Mouse (Mus musculus): ENCODE measurements at regions not wholly inside any gene's neighbourhood (a gene's known extent, or its start where the extent isn't known, plus 50 kb on each side); places are given as distances from the start of the nearest gene placed in this dataset.

DNA sequence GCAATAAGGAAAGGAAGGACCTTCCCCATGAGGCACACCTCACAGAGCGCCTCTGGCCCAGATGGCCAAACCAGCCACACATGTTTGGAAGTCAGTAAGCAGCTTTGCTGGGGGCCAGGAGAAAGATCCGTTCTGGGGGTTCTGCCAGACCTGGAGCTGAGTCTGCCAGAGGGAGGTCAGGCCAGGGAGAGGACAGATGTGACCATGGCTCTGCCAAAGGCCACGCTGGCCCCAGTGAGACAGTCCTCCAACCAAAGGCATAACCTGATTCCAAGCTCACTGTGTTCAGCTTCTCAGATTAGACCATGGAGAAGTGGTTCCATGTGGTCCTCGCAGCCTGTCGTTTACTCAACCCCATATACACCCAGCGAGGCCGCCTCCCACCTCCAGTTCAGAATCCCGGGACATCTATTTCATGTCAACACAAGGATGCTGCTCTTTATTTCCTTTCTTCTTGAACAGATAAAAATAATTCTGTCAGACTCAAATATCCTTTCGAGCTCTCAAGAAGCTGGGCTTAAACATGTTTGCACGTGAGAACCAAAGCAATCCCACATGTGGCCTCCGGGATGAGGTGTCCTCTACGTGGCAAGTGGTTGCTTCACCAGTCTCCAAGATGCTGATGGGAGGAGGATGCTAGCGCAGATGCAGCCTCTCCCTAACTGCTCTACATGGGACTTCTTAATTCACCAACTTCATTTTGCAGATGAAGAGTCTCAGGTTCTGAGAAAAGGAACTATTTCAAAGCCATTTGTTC is 130.1 kb upstream of the Usp24 start:
- no peak for DNase-seq

DNA sequence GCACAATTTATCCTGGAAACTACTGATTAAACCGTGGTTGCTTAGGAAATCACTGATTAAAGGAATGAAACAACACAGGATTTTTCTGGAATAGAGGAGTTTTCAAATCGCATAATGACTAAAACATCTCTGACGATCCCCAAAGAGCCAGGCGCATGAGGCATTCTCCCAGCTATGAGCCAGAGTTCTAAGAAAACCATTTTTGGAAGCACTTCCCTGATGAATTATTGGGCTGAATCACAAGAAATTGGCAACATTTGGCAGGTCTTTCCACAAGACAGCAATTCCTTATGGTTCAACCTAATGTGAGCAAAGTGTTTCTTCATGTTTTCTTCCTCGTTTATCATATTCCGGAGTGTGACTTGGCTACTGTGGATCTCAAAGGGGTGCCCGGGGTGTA is 129.3 kb upstream of the Usp24 start:
- no peak for DNase-seq

DNA sequence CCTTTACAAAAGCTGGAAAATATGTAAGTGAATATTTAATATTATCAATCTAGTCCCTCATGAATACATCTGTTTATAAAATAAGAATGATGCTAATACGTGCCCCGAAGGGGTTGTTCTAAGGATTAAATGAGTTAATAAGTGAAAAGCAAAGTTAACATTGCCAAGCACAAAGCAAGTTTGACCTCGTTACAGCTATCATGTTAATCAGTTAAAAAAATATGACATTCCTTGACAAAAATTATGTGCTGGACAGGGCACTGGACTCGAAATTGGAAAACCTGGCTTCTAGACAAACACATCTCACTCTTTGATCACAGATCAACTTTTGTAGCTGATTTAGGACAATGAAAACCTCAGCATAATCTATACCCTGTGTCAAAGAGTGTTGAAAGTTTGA is 125.8 kb upstream of the Usp24 start:
- no peak for DNase-seq

DNA sequence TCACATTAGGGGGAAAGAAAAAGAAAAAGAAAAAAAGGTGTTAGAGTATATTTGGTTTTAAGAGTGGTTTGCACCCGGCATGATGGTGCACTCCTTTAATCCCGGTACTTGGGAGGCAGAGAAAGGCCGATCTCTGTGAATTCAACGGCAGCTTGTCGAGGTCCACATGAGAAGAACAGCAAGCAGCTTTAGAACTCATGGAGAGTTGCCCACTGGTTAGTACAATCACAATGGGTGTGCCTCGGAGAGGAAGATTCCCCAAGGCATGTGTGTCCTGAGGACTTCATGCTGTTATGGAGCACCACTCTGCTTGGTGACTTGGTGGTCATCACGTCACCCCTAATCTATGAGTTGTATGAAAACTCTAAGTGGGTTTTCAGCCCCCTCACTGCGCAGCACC is 124.7 kb upstream of the Usp24 start:
- DNase-seq, result no peak

DNA sequence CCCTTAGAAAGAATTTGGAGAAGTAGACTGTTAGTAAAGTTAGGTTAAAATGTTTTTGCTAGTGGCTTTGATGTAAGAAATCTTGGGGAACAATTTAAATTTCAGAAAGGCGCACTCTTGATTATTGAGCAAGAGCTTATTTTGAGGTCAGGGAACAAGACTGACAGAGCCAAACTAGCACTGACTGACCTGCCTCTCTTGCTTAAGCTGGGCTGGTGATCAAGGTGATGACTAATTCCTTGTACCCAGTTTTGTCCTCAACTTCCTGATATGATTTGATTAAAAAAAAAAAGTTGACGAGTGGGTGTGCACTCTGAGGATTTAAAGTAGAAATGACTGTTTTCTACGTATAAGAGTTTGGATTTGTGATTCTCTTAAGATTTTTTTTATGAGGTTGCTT is 124.2 kb upstream of the Usp24 start:
- DNase-seq, result no peak

DNA sequence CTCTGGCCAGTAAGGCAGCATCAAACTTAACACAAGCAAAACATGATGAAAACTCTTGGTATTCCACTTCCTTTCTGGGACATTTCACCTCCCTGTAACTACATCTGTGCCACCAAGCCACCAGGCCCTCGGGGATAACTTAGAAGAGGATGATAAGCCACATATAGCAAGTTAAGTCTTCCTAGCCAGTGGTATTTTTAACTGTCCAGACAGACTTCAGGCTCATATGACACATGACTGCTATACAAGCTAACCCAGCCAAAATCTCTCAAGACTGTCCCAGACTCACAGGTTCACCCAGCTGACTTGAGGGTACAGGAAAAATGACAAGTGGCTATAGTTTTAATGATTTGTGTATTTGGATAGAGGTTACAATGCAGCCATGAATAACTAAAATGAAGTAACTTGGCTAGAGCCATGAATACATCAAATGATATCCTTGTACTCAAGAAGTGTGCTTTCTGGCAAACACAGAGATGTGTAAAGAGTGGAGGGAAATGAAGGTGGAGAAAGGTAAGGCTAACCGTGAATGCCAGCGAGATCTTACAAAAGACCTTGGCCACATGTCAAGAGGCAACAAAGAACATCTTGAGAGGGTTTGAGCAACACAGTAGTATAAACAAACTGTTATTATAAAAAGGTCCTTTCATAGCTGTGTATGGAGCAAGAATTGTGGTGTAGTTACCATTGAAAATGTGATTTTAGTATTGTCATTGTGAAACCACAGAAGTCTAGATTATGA is 122.6 kb upstream of the Usp24 start:
- DNase-seq, result no peak

DNA sequence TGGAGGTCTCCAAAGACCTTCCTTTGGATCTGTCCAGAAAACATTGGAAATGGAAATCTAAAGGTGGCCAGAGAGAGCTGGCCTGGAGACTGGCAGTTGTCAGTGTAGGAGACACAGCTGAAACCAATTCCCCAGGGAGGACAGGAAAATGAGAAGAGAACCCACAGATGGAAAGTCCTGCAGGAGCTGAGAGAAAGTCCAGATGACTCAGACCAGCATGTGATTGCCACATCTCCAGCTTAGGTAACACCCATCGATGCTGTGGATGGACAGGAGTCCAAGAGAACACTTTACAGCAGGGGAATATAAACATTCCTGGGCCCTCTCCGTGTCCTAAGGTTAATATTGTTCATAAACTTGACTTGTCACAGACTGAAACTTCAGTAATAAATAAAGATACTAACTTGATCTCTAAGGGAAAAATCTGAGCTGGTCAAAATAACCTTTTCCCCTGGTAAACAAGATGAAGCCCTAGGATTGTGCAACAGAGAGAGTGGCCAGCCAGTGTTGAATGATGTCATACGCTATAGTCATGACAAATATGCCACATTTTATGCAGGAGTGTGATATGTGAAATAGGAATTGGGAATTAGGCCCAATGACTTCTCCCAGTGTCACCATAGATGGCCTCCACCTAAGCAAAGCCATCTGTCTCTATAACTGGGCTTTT is 120.4 kb upstream of the Usp24 start:
- no peak for DNase-seq

DNA sequence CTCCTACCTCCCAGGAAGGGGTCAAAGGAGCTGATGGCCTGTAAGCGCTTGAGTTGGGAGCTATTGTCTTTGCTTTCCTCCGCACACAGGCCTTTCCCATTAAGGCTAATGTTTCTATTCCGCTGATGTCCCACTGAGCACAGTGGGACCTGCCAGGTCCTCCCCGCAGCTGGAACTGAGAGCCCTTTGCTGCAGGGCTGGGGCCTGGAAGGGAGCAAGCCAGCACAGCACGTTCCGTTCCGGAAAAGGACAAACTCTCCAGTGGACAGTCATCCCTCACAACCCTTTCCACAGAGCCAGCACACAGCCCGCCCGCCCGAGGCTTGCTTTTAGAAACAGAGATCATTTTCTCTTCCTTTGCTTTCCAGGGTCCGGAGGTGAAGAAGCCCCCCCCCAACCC is 116.2 kb upstream of the Usp24 start:
- DNase-seq, result peak; percentile 39

DNA sequence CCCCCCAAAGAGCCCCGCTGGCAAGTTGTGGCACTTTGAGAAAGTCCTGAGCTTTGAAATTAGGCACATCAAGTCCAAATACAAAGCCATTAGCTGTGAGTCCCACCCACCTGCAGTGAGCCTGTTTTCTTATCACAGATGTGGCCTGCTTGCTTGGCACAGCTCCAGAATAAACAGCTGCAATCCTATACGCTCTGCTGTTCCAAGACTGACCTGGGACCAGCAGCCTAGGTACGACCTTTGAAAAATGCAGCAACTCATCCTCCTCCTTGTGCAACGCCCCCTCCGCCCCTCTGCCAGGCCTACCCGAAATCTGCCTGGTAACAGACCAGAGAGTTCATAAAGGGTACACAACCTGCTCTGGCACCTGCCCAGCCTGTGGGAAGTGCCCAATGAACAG is 115.8 kb upstream of the Usp24 start:
- peak; percentile 46 for DNase-seq

DNA sequence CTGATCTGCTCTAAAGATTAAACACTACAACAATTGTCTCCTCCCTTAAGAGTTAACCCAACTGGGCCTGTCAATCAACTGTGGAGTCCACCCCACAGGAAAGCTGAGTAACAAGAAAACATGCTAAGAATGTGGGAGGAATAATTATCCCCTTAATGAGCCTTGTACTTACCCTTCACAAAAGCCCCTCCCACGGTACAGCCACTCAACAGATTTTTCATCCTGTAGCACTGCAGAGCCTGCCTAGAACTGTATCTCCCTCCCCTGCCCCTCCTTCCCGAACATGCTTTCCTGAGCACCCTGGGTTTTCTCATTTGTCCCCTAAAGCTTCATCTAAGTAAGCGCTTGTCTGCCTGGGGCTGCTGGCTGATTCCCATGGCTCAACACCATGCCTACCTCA is 113.5 kb upstream of the Usp24 start:
- DNase-seq, result no peak

DNA sequence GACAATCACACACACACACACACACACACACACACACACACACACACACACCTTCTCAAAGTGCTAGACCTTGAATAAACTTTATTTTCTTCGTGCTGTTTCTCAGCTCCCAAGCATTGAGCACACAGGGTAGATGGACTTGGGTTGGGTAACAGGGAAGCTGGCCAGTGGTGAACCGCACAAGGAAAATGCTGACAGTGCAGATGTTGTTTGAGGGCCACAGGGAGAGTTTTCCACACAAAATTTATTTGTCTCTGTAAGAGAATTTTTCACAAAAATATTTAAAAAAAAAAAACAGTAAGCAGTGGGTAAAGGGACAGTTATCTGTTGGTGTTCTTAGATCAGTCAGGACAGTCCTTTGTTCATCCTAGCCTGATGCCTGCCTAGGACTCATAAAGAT is 110.8 kb upstream of the Usp24 start:
- no peak for DNase-seq

DNA sequence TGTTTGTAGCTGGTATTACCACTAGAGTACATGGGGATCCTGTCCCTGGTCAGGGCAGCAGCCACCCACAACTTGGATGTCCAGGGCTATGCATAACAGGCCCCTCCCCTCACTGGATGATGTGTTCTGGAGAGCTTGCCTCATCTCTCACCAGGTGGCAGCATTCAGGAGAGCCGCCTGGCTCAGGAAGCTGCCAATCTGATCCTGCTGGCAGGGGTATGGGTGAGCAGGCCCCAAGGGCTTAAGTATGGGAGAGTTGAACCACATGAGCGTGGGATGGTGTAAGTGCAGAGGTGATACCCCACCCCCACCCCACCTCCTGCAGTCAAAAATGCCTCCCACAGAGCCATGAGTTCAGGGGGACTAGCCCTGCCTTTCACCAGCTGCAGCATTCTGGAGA is 110.0 kb upstream of the Usp24 start:
- DNase-seq, result peak; percentile 40

DNA sequence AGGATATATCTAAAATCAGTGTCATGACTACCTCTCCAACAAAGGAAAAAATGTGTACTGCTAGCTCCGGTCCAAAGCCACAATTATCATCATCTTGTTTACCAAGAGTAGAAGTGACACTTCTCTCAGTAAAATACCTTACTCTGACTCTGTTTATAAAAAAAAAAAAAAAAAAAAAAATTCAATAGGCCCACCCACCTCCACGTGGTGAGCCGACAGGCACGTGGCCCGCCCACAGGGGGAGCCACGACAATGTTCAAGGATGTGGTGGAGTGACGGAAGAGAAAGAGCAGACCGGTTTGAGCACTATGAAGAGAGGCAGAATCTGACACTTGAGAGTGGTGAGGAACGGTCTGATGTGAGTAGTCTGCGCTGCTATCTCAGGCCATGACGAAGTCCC is 106.5 kb upstream of the Usp24 start:
- no peak for DNase-seq

DNA sequence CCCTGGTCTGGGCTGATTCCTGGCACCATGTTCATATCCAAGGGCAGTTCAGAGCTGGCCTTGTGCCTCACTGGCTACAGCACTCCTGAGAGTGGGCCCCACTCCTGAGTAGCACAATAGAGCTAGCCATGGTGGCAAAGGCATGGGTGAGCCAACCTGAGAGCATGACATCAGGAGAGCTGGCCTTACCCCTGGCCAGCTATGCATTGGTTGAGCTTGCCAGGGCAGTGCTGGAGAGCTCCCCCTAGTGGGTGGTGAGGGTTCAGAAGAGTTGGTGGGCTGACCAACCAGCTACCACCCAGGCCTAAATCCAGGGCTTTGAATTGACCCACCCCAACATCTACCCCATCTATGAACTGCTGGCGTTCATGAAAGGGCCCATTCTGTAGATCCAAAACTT is 106.0 kb upstream of the Usp24 start:
- no peak for DNase-seq

DNA sequence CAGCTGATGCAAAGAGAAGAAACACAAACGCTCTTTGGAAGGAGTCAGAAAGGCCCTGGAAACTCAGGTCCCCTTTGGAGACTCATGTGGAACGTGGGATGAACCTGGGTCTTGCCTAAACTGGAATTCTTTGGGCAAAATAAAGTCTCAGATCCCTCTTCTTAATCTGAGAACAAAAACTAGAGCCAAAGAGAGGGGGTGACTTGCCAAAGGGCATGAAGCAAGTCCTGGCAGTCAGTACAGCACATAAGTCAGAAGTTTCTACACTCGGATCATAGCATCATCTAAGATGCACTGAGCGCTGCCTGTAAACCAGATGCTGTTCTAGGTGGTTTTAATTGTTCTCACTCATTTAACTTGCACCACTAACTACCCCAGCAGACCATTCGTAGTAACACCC is 101.8 kb upstream of the Usp24 start:
- no peak for DNase-seq

DNA sequence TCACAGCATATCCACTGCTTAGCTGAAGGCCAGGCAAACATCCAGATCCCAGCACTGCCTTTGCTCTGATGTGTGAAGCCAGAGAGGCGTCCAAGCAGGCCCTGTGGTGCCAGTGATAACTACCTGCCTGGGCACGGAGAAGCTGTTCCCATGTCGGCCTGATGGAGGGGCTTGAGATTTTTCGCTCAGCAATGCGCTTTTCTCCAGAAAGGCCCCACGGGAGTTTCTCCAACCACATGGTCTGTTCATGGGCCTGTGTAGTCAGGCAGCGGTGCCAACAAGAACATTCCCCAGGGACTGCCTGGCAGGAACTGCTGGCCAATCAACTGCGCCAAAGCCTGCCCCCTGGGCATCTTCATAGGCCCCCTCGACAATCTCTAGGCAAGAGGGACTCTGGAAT is 95.4 kb upstream of the Usp24 start:
- DNase-seq, result no peak

DNA sequence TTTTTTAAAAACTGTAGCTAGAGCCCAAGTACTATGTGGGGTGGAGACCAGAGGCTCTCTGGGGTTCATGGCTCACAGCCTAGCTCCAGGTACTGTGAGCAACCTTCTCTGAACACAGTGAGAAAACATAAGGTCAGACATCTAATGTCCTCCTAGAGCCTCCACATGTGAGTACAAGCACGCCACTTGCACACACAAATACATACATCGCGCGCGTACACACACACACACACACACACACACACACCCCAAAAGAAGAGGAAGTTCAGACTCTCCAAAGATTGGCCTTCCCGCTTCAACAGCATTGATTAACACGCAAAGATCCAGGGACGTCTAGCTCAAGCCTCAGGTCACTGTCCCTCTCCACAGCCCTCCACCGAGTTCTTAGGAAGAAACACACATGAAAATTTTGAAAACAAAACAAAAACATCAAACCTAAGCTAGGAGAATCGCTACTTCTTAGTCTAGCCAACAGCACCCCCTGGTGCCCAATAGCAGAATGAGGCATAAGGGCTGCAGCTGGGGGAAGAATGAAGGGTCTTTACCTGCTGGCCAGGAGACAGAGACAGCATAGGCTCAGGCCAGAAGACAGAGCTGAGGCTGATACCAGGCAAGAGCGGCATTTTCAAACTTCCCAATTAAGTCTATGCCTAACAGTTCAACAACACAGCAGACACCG is 90.7 kb upstream of the Usp24 start:
- DNase-seq, result peak; percentile 80

DNA sequence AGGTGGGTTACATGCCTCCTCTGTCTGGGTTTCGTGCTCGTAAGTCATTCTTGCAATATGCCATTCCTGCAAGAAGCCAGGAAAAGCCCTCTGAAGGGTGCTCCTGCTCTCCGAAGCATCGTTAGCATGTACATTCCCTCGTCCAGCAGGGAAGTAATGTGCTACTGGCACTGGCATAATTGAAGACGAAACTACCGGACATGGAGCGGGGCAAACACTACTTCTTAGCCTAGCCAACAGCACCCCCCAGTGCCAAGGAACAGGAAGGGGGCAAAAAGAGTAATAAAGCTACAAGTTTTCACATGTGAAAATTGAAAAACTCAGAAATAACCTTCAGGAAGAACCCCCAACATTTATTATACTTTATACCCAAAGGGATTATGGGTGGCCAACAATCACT is 88.6 kb upstream of the Usp24 start:
- peak; percentile 53 for DNase-seq

DNA sequence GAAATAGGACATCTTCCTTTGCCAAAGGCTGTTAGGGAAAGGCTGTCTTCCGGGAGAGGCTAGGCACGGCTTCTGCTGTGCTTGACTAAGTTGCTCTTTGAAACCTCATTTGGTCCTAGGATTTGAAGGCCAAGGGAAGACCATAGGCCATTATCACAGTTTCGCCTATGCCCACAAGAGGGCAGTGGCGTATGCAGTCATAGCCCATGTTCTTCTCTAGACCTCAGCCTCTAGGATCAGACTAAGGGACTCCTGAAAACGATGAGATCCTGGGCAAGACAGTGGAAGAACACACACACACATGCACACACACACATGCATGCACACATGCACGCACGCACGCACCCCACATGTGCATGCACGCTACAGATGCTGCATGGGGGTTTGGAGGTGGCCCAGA is 87.5 kb upstream of the Usp24 start:
- DNase-seq, result peak; percentile 90

DNA sequence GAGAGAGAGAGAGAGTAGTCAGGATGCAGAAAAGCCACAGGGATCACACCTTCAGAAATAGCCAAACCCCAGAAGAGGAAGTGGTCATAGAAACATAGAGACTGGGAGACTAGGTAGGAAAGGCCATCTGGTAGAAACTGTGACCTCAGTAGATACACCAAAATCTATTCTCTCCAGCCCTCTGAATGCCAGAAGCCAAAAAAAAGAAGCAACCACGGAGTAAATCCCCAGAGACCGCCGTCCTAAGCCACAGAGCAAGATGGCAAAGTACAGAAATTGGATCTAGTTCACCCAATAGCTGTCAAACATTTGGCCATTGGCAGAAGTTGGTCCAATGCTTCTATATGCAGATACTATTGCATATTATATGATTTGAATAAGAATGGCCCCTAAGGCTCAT is 86.5 kb upstream of the Usp24 start:
- DNase-seq, result no peak

DNA sequence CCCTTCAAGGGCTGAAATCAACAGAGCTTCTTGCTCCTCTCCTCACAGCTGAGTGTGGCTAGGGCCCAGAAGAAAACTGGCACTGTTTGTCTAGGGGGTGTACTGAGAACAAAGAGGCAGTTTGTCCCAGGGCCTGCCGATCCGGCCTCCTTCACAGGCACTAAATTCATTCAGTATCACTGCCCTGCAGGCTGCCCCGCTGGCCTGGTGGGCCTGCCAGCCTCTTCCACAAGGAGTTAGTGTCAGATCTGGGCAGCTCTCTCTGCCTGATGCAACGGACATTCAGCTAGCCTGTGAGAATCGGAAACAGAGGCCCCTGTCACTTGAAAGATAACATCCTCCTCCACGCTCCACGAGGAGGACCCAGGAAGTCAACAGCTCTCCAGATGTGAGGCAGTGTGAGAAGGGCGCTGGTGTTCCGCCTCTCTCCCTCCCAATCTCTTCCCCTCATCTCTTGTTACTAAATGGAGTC is 83.5 kb upstream of the Usp24 start:
- DNase-seq, result peak; percentile 26

DNA sequence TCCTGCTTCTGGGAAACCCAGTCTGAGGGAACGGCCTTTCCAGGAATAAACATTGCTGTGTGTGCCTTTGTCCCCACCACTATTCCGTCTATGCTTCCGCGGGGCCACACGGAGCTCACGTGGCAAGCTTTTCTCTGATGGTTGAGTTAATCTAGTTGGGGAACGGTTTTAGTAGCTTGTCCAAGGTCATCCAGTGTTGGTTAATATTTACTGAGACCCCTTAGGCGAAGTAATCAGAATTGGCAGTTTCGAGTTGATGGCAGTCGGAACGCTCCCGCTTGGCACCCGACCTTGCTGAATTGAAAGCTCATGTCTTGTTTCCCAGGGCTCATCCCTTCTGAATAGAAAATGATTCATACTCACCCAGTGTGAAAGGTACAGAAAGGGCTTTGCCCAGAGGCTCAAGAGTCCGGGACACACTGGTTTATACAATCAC is 71.6 kb upstream of the Usp24 start:
- DNase-seq, result peak; percentile 61

DNA sequence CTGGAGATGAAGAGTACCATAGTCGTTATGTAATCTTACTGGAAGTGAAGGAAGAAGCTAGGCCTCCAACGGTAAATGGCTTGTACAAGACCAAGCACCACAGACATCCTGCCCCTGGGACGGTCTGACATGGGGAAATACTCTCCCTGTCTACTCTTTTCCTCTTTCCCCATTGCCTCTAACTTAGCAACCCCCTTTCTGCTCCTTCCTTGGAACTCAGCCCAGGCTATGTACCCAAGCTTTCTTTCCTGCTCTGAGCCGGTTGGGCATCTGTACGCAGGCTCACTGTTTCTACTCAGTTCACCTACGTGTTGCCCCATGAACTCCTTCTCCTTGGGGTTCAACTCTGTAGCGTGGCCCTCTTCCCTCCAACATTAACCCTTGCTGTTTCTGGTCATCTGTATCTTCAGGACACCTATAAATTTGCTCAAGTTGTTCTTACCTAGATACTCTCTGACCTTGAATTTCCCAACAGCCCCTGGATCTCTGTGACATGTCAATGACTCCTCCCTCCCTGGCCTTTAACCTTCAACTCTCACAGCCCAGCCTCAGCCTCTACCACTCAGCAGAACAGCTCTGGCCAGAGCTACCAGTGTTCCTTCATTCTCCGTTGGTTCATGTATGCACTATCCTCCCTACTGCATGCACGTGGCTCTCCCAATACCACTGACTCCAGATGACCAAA is 71.0 kb upstream of the Usp24 start:
- peak; percentile 46 for DNase-seq

Data from kidney, postnatal 10 days (tissue).